Comparison of ENCODE assay signal across 14 mouse cellular contexts in the genomic region with DNA sequence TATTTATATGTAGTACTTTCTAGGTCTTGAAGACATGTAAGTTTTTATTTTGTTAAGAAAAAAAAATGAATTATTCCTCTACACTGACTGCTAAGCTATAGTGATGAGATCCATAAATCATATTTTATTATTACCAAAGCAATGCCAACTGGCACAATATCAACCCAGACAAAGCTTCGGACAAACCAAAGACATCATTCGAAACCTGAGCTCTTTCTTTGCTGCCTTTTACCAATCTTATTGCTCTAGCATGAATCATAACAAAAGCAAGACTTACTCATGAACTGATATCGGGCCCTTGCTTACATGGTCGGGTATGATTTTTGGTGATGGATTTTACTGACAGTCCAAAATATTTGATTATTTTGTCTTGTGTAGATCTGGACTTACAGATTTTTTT. TPM values are rescaled to one million over a fixed set of nuclear protein-coding genes. Genes with fewer than 3 reads are reported as not detected.
"Had no signal": no experiment of that assay in that cellular context is flagged by ENCODE, and none has a peak within 500 bp of the region (broad histone marks: within the 10 kb centered on the region; RNA-seq: fewer than 3 reads in every experiment).

No protein-coding gene starts in this region.

- H3K27ac ChIP-seq: kidney, postnatal 0 days; limb, embryonic 12.5 days; liver, embryonic 13.5 days; midbrain, embryonic 13.5 days; neural tube, embryonic 15.5 days had no signal

- H3K36me3 ChIP-seq: limb, embryonic 12.5 days; liver, embryonic 13.5 days; midbrain, embryonic 13.5 days; neural tube, embryonic 15.5 days had no signal

- DNase-seq: kidney, adult 8-10 months; kidney, postnatal 4 days; liver; liver, embryonic 13.5 days; liver, postnatal 0 days; lung, postnatal 14 days; right cerebral cortex, adult 18-20 months; right cerebral cortex, postnatal 25 days; thymus, postnatal 4 days had no signal

- H3K9ac ChIP-seq: limb, embryonic 12.5 days; liver, embryonic 13.5 days; liver, postnatal 0 days; midbrain, embryonic 13.5 days; neural tube, embryonic 15.5 days had no signal

- H3K4me1 ChIP-seq: liver, embryonic 13.5 days had no signal

- H3K4me3 ChIP-seq: limb, embryonic 12.5 days; liver, embryonic 13.5 days; midbrain, embryonic 13.5 days; neural tube, embryonic 15.5 days had no signal

RNA-seq across cellular contexts. Expression of a gene that starts 29.0 kb away (rescaled TPM):
- total RNA-seq: megakaryocyte progenitor cell, adult 5-6 weeks had no signal
